Mouse (Mus musculus) ES-E14 (cell line): ENCODE measurements around the gene Col7a1. TPM values are rescaled to one million over a fixed set of nuclear protein-coding genes. Genes with fewer than 3 reads are reported as not detected.

Source experiments
- DNase-seq: peaks from one replicate; pipeline ENCODE4 v3.0.0-alpha.2; 2013; ENCODE audit warnings: low read depth, low spot score
- H3K27ac ChIP-seq: 2 replicates; pipeline ENCODE4 v1.5.1; 2012; ENCODE audit warnings: low read depth, mild to moderate bottlenecking, low read length, moderate library complexity, mixed read lengths; ENCODE audit not compliant: poor library complexity, insufficient read depth, severe bottlenecking
- H3K36me3 ChIP-seq: 2 replicates; pipeline ENCODE4 v1.6.1; 2012; ENCODE audit warnings: mild to moderate bottlenecking, low read length, moderate library complexity, mixed read lengths; ENCODE audit not compliant: control insufficient read depth, poor library complexity, insufficient read depth, severe bottlenecking
- H3K4me1 ChIP-seq, 2 experiments: fragments of 150-350 bp in 1 of 2; sonication (generic) in 1 of 2; 2 replicates each; pipeline ENCODE4 v1.6.1; 2012; ENCODE audit warnings: low read length in 2 of 2, mild to moderate bottlenecking in 1 of 2, mixed read lengths in 1 of 2; ENCODE audit not compliant: control insufficient read depth in 2 of 2, insufficient read depth in 2 of 2, poor library complexity in 1 of 2
- H3K4me3 ChIP-seq, 2 experiments: fragments of 150-350 bp in 1 of 2; sonication (generic) in 1 of 2; 2 replicates each; pipeline ENCODE4 v1.5.1; 2012; ENCODE audit warnings: low read length in 2 of 2, low read depth in 1 of 2, mild to moderate bottlenecking in 1 of 2, mixed read lengths in 1 of 2; ENCODE audit not compliant: insufficient read depth in 1 of 2, poor library complexity in 1 of 2, severe bottlenecking in 1 of 2
- H3K9ac ChIP-seq: 2 replicates; pipeline ENCODE4 v1.6.1; 2012; ENCODE audit warnings: low read depth, mild to moderate bottlenecking, low read length, mixed read lengths; ENCODE audit not compliant: poor library complexity, insufficient read depth, severe bottlenecking
- H3K9me3 ChIP-seq: fragments of 150-350 bp; sonication (generic); 2 replicates; pipeline ENCODE4 v1.6.1; 2012; ENCODE audit warnings: low read depth, mild to moderate bottlenecking, low read length; ENCODE audit not compliant: control insufficient read depth, insufficient read depth
- CHD2 ChIP-seq: IDR thresholded peaks from 2 replicates; pipeline ENCODE4 v1.6.1; 2014; ENCODE audit warnings: mild to moderate bottlenecking, low read depth, low read length, inconsistent platforms
- HCFC1 ChIP-seq: IDR thresholded peaks from 2 replicates; pipeline ENCODE4 v1.6.1; 2012; ENCODE audit warnings: low read length, inconsistent platforms, borderline replicate concordance; ENCODE audit not compliant: insufficient read depth
- MAFK ChIP-seq: IDR thresholded peaks from 2 replicates; pipeline ENCODE4 v1.6.1; 2014; ENCODE audit warnings: mild to moderate bottlenecking, low read depth, low read length, inconsistent platforms; ENCODE audit not compliant: insufficient read depth
- ZC3H11A ChIP-seq: IDR thresholded peaks from 2 replicates; pipeline ENCODE4 v1.6.1; 2012; ENCODE audit warnings: low read depth, mild to moderate bottlenecking, inconsistent platforms, low read length, borderline replicate concordance
- ZNF384 ChIP-seq: IDR thresholded peaks from 2 replicates; pipeline ENCODE4 v1.6.1; 2012; ENCODE audit warnings: low read depth, low read length, inconsistent platforms
- in situ Hi-C, 2 experiments: fragments of 600-800 bp; cut with MboI; formaldehyde crosslinking; loops; one replicate each; pipeline ENCODE4 v1.15.1; 2025; ENCODE audit warnings: low sequenced_read_pairs in 2 of 2, inconsistent platforms in 1 of 2; ENCODE audit not compliant: unreplicated experiment in 2 of 2
- total RNA-seq: library from RNA; depleted of rRNA; stranded (reverse); fragments of 300-350 nt; gene quantifications from 2 replicates; pipeline ENCODE4 v1.2.3, GENCODE M21; 2012

The Col7a1 gene
- total RNA-seq, 1 experiment, result 25.5 TPM

DNA sequence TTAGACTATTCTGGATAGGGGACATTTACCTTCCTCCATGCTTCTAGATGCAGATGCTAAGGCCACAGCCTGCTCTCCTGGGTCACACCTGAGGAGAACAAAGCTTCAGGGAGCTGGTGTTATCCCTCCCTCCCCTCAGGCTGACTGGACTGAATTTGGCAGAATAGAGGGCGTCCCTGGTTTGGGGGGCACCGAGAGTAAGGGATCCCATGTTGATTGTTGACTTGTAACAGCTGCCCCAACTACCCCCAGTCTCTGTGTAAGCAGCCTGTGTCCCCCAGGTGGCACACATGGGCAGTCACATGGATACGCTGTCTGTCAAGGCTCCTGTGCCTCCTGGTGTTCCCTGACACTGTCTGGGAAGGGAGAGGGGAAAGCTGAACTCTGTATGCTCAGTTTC is 75.0 kb downstream of the Col7a1 start:
- Histone ChIP-seq H3K9ac (no peak overlapping the region), H3K9me3 (no peaks in the 10 kb centered on the region), H3K27ac (no peak overlapping the region), H3K4me1 (peaks cover 0 to 11% of the 10 kb centered on the region in 2 experiments; a peak in 1 of 4 replicates), H3K36me3 (no peaks in the 10 kb centered on the region), H3K4me3 (no peak overlapping the region)
- no peak for DNase-seq
- TF ChIP-seq HCFC1 (no peak), CHD2 (no peak), ZC3H11A (no peak), ZNF384 (no peak), MAFK (no peak)
- in situ Hi-C loops, result no loop called here

DNA sequence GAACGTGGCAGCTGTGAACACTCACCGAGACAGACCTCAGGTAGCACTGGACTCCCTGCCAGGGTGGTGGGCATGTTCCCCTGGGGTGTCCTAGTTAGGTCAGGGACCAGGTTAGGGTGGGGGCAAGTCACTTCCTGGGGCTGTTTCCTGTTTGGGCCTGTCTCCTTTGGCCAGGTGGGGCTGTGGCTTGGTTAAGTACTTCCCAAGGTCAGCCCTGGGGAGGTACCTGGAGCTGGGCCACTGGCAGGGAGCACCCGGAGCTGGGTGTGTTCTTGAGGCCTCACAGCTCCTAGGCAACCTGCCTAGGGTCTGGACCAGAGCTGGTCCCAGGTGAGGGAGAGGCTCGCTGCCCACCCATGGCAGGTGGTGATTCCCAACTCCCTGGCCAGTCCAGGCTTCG is 75.5 kb downstream of the Col7a1 start:
- in situ Hi-C loops, result no loop called here
- H3K4me1 ChIP-seq, result peaks cover 0 to 12% of the 10 kb centered on the region in 2 experiments; a peak in 1 of 4 replicates
- H3K27ac ChIP-seq, result no peak overlapping the region
- DNase-seq, result no peak
- no peaks in the 10 kb centered on the region for H3K9me3 ChIP-seq
- no peak overlapping the region for H3K4me3 ChIP-seq
- TF ChIP-seq MAFK, result no peak
- TF ChIP-seq CHD2, result no peak
- TF ChIP-seq HCFC1, result no peak
- no peak for TF ChIP-seq ZNF384
- TF ChIP-seq ZC3H11A, result no peak
- H3K36me3 ChIP-seq, result no peaks in the 10 kb centered on the region
- no peak overlapping the region for H3K9ac ChIP-seq

DNA sequence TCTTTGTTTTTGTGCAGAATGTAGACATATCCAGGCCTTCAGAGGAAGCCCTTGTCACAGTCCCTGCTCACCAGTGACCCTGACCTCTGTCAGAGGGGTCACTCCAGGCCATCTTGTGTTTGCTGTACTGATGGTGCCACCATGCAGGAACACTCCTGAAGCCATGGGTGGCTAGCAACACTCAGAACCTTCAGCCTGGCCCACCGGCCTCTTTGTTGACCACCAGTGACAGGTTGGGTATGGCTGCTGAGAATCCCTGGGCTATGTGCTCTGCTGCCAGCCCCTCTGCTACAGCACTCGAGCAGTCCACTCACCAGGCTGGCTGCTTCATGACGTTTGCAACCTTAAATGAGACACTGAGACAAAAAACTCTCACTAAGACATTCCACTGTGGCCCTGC is 76.9 kb downstream of the Col7a1 start:
- DNase-seq, result no peak
- in situ Hi-C loops, result no loop called here
- Histone ChIP-seq H3K36me3 (no peaks in the 10 kb centered on the region), H3K4me3 (no peak overlapping the region), H3K27ac (no peak overlapping the region), H3K9me3 (no peaks in the 10 kb centered on the region), H3K4me1 (peaks cover 0 to 12% of the 10 kb centered on the region in 2 experiments; a peak in 1 of 4 replicates), H3K9ac (no peak overlapping the region)
- TF ChIP-seq MAFK (no peak), HCFC1 (no peak), CHD2 (no peak), ZNF384 (no peak), ZC3H11A (no peak)

DNA sequence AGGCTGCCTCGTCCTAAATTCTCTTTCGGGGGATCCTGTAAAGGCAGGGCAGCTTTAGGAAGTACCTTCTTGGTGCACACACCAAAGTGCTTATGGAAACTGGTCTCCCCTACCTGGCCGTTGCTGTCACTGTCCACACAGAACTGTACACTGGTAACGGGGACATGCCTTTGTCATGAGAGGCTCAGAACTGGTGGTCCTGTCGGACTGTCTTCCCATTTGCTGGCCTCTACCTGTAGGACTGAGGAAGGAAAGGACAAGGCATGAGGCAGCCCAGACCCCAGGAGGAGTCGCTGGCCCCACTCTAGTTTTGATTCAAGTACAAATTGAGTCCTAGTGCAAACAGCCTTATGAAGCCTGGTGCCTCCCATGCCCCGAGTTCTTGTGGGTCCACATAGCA is 77.6 kb downstream of the Col7a1 start:
- peaks cover 0 to 12% of the 10 kb centered on the region in 2 experiments; a peak in 1 of 4 replicates for H3K4me1 ChIP-seq
- H3K9me3 ChIP-seq, result no peaks in the 10 kb centered on the region
- H3K36me3 ChIP-seq, result no peaks in the 10 kb centered on the region
- H3K9ac ChIP-seq, result no peak overlapping the region
- no peak for TF ChIP-seq ZNF384
- TF ChIP-seq ZC3H11A, result no peak
- TF ChIP-seq MAFK, result no peak
- no peak for TF ChIP-seq CHD2
- TF ChIP-seq HCFC1, result no peak
- no peak for DNase-seq
- in situ Hi-C loops, result no loop called here
- no peak overlapping the region for H3K27ac ChIP-seq
- H3K4me3 ChIP-seq, result no peak overlapping the region

DNA sequence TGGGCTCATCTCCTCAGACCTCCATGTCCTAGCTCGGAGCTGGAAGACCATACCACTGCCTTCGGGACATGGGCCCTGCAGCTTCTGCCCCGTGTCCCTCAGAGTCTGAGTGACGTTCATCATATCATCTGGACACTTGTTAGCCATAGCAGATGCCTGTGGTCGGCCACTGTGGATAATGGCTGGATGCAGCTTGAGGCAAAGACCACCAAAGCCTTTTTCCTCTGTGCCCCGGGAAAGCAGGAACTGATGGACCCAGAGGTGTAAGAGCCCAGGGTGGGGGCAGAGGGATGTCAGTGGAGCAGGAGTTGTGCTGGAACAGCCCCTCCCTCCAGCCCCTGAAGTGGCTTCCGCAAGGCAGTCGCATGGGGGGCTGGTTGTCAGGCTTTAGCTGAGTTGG is 78.3 kb downstream of the Col7a1 start:
- DNase-seq, result no peak
- Histone ChIP-seq H3K36me3 (no peaks in the 10 kb centered on the region), H3K9me3 (no peaks in the 10 kb centered on the region), H3K4me1 (peaks cover 0 to 12% of the 10 kb centered on the region in 2 experiments; a peak in 1 of 4 replicates), H3K9ac (no peak overlapping the region), H3K4me3 (no peak overlapping the region), H3K27ac (no peak overlapping the region)
- no peak for TF ChIP-seq ZNF384
- no peak for TF ChIP-seq HCFC1
- no peak for TF ChIP-seq ZC3H11A
- no peak for TF ChIP-seq MAFK
- no peak for TF ChIP-seq CHD2
- in situ Hi-C loops, result no loop called here
